Mouse (Mus musculus): ENCODE measurements around the gene Slc12a6. TPM values are rescaled to one million over a fixed set of nuclear protein-coding genes. Genes with fewer than 3 reads are reported as not detected.

The Slc12a6 gene
- total RNA-seq, 2 experiments from 2014 or later: 81.2 to 83.7 TPM

DNA sequence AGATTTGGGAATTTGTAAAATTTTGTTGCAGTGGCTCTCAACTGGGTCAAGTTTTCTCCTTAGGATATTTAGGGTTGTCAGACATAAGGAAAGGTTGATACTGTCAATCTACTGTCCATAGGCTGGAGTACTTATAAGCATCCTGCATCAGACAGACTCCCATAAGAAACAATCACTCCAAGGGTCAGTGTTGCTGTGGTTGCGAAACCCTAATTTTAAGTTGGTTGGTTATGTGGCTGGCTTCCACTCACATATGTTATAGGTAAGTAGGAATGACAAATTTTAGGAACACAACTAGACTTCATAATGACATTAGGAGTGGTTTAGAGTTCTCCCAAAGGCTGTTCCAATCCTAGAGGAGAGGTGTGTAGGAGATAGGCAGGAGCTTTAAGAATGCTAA lies 115.6 kb downstream of the Slc12a6 start:
- no peak for DNase-seq (ENCODE audit: low spot score in 2 of 2)

DNA sequence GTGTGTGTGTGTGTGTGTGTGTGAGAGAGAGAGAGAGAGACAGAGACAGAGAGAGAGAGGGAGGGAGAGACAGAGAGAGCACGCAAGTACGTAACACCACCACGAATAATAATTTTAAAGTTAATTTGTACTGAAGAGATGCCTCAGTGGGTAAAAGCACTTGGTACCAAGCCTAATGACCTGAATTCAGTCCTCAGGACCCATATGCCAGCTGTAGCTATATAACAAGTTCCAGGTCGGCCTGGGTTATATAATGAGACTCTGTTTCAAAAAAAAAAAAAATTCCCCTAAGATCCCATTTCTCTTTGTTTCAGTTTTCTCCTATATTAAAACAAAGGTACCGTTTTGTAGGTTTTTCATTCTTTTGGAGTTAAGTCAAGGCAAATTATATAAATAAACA lies 125.2 kb downstream of the Slc12a6 start:
- DNase-seq (ENCODE audit: low spot score in 2 of 2): no peak

DNA sequence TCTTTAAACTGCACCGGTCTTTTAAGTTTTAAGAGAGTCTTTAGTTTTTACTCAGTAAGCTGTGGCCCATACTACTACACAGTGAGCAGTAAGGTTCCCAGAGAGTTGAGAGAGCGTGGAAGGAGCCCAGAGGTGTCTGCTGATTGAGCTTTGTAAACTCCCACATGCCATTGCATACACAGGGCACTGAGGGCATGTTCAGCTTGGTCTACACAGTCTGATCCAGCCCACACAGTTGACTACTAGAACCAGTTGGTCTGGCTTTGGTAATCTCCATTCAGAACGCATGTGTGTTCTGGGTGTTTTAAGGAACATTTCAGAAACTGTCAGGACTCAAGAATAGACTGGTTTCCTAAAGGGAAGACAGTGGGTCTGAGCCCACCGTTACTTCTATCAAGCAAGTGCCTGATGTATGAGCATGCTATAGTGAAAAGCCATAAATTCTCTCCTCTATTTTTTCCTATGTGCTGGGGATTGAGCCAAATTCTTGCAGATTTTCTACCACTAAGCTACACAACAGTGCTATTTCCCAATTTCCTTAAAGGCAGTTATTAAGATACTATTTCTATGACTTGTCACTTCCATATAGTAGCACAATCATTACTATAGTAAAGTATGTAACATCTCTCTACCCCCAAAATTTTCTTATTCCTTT lies 125.8 kb downstream of the Slc12a6 start:
- no peak for DNase-seq (ENCODE audit: low spot score in 2 of 2)

DNA sequence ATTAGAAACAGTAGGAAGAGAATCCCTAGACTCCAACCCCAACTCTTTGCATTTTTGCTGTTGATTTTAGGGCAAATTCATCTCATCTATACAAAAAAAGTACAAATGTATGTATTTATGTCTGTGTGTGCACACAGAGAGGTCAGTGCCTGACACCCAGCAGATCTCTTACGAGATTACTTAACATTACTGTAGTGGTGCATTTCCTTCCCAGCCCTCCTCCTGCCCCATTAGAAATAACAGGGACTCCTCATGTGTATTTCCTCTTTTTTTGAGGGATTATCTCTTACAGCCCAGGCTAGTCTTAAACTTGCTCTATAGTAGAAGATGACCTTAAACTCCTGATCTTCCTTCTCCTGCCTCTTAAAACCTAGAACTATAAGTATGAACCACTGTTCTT lies 127.1 kb downstream of the Slc12a6 start:
- DNase-seq (ENCODE audit: low spot score in 2 of 2): no peak

DNA sequence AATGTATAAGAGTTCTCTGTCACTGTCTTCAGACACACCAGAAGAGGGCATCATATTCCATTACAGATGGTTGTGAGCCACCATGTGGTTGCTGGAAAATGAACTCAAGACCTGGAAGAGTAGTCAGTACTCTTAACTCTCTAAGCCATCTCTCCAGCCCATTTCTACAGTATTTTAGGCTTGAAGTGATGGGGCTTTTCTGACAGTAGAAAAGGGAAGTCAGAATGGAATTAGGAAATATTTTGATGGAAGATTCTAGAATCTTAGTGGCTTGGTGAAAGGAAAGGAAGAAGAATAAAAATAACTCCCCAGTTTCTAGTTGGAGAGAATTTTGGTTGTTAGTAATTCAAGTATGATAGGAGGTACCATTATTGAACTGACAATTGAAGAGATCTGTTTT lies 128.3 kb downstream of the Slc12a6 start:
- DNase-seq (ENCODE audit: low spot score in 2 of 2): no peak

DNA sequence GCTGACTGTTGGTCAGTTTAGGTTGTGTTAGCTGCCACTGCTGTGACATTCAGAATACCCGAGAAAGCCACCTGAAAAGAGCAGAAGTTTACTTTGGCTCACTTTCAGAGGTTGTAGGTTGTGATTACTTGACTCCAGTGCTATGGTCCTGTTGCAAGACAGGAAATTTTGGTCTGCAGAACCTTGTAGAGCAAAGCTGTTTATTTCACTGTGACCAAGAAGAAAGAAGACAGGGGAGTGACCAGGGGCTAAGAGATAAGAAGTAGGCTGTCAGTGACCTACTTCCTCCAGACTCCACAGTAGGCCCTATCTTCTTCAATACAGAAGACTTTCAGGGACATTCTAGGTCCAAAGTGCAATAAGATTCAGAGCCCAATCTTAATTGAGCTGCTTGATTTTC lies 131.0 kb downstream of the Slc12a6 start:
- no peak for DNase-seq (ENCODE audit: low spot score in 2 of 2)

DNA sequence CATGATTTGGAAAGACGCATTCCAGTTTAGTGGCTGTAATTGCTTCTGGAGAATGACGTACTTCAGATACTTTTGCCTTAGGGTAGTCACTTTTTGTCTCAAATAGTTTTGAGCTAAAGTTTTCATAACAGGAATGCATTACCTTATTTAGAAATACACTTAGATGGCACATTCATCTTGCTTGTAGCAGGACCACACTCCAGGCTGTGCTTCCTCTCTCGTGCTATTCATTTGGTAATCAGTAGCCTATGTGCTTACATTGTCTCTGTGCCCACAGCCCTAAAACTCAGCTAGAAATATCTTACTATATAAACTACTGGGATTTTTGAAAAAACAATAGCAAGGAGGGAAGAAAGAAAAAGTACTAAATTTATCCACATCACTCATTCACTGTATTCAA lies 141.4 kb downstream of the Slc12a6 start:
- DNase-seq (ENCODE audit: low spot score in 2 of 2): no peak

Other genes with a start within 250 kb of the Slc12a6 start
- not detected for gene Olfr1311, start 241.4 kb upstream of the Slc12a6 start, total RNA-seq (2021)
- not detected for gene Olfr1312, start 215.6 kb upstream of the Slc12a6 start, total RNA-seq (2021)
- gene Olfr1313, start 188.0 kb upstream of the Slc12a6 start, total RNA-seq (2021): not detected
- gene Olfr1314, start 169.0 kb upstream of the Slc12a6 start, total RNA-seq (2021): not detected
- gene Olfr1315-ps1, start 150.4 kb upstream of the Slc12a6 start, total RNA-seq (2021): not detected
- not detected for gene Olfr1316, start 130.8 kb upstream of the Slc12a6 start, total RNA-seq (2021)
- gene Olfr1317, start 125.5 kb upstream of the Slc12a6 start, total RNA-seq (2021): not detected
- gene Olfr1318, start 111.6 kb upstream of the Slc12a6 start, total RNA-seq (2021): not detected
- gene Lpcat4, start 26.4 kb upstream of the Slc12a6 start, total RNA-seq (2021): 10 to 100 TPM; 59.7 to 62.4 TPM
- gene Nutm1, start 6.5 kb upstream of the Slc12a6 start, total RNA-seq (2021): not detected
- gene Nop10, start 3.9 kb upstream of the Slc12a6 start, total RNA-seq (2021): 10 to 100 TPM; 61.9 to 80.6 TPM
- 1 to 10 TPM; 1.0 to 1.3 TPM for gene Gm21985, start 489 bp downstream of the Slc12a6 start, total RNA-seq (2021)
- gene Emc4, start 102.2 kb downstream of the Slc12a6 start, total RNA-seq (2021): 100 to 1,000 TPM; 146 to 165 TPM
- 10 to 100 TPM; 14.9 to 15.2 TPM for gene Katnbl1, start 113.4 kb downstream of the Slc12a6 start, total RNA-seq (2021)
- 10 to 100 TPM; 32.8 to 33.3 TPM for gene Emc7, start 189.2 kb downstream of the Slc12a6 start, total RNA-seq (2021)
- 10 to 100 TPM; 15.3 to 15.8 TPM for gene Chrm5, start 214.9 kb downstream of the Slc12a6 start, total RNA-seq (2021)
- 10 to 100 TPM in 1 of 2 experiments, 1 to 10 TPM in 1; 8.9 to 10.1 TPM for gene Aven, start 227.1 kb downstream of the Slc12a6 start, total RNA-seq (2021)